Mouse (Mus musculus) limb, embryonic 10.5 days (tissue): ENCODE data around the gene Acad10. TPM values are rescaled to one million over a fixed set of nuclear protein-coding genes. Genes with fewer than 3 reads are reported as not detected.
"Not testable (repeated sequence)": the region's sequence is repeated elsewhere in the genome, so short reads cannot be mapped to it uniquely, and the experiment has no call there.

Source experiments
- DNase-seq: peaks from one replicate; pipeline ENCODE4 v3.0.0-alpha.2; 2017; ENCODE audit warnings: low spot score
- H3K27ac ChIP-seq: fragments of 300-500 bp; sonication (generic); 2 replicates; pipeline ENCODE4 v1.5.1; 2016; ENCODE audit warnings: mild to moderate bottlenecking
- H3K27me3 ChIP-seq: fragments of 300-500 bp; sonication (generic); 2 replicates; pipeline ENCODE4 v1.6.1; 2016; ENCODE audit warnings: low read depth, mild to moderate bottlenecking; ENCODE audit not compliant: poor library complexity, severe bottlenecking
- H3K36me3 ChIP-seq: fragments of 300-500 bp; sonication (generic); 2 replicates; pipeline ENCODE4 v1.6.1; 2016; ENCODE audit warnings: mild to moderate bottlenecking, moderate library complexity
- H3K4me1 ChIP-seq: fragments of 300-500 bp; sonication (generic); 2 replicates; pipeline ENCODE4 v1.6.1; 2016
- H3K4me3 ChIP-seq: fragments of 300-500 bp; sonication (generic); 2 replicates; pipeline ENCODE4 v1.5.1; 2016; ENCODE audit warnings: mild to moderate bottlenecking, moderate library complexity
- H3K9me3 ChIP-seq: fragments of 300-500 bp; sonication (generic); replicated peaks from 2 replicates; pipeline ENCODE4 v1.6.1; 2016; ENCODE audit warnings: mild to moderate bottlenecking
- WGBS: fragments of 180-500 bp; shearing (Covaris S2); methylation state at CpG from one replicate; pipeline ENCODE4 v1.1.7; 2016; 5-methylcytosine and 5-hydroxymethylcytosine counted together
- polyA plus RNA-seq: library from polyadenylated mRNA; unstranded; fragments of >200 nt; fragmentation: Nextera tagmentation; extraction: Ambion mirVana; gene quantifications from 2 replicates; pipeline ENCODE4 v1.2.1, GENCODE M21; 2016

Gene Acad10
- polyA plus RNA-seq, 1 experiment from 2014 or later = 2.0 TPM

GRCm38 (mm10) chr5:121637296-121637695 is 23.0 kb downstream of the Acad10 start:
- no peak overlapping the region for H3K4me3 ChIP-seq
- no peak overlapping the region for H3K27ac ChIP-seq
- 82% methylated on average over 6 of the region's 6 CpGs for WGBS
- H3K27me3 ChIP-seq = no peaks in the 10 kb centered on the region
- H3K36me3 ChIP-seq = no peaks in the 10 kb centered on the region; the same call in 1 of the 2 replicates
- no peaks in the 10 kb centered on the region for H3K9me3 ChIP-seq
- H3K4me1 ChIP-seq = 0 out of 2 replicates have a peak, but pooled peaks cover 3% of the 10 kb centered on the region
- no peak for DNase-seq

DNA sequence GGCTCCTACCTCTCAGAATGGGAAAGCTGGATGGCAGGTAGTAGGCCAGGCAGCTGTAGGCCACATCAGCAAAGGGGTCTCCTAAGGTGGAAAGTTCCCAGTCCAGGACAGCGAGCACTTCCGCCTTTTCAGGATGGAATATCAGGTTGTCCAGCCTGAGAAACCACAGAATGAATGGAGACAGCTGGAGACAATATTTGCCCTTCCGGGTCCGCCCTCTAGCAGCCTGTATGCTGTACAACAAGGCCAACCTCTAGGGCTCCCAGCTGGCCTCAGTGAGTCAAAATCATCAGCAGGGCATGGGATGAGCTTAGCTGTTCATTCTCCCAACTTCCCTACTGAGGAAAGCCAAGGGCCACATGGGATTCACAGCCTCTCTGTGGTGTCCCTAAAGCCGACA is 25.6 kb downstream of the Acad10 start:
- 89% methylated on average over 5 of the region's 5 CpGs for WGBS

DNA sequence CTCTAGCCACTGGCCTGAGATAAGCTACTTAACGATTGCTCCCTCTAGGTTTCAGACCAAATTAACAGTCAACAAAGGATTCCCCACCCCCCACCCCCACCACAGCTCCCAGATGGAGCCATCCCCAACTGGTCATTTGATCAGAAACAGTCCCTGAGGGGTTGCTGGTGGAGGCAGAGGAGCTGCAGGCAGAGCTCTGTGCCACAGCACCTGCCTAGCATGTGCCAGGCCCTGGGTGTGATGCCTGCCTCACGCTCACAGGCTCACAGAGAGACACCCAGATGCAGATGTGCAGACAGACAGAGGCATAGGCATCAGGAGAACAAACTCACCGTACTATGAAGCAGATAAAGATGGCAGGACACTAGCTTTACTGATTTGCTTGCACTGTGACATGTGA is 27.5 kb downstream of the Acad10 start:
- H3K27ac ChIP-seq = no peak overlapping the region
- 0 out of 2 replicates have a peak, but pooled peaks cover 3% of the 10 kb centered on the region for H3K4me1 ChIP-seq
- no peak overlapping the region for H3K4me3 ChIP-seq
- no peaks in the 10 kb centered on the region for H3K9me3 ChIP-seq
- H3K27me3 ChIP-seq = no peaks in the 10 kb centered on the region
- WGBS = 45% methylated on average over 3 of the region's 3 CpGs
- no peaks in the 10 kb centered on the region for H3K36me3 ChIP-seq
- DNase-seq = no peak

More for the DNA sequence above, 25.6 kb downstream of the Acad10 start:
- no peak overlapping the region for H3K27ac ChIP-seq
- H3K36me3 ChIP-seq = no peaks in the 10 kb centered on the region
- no peak overlapping the region for H3K4me3 ChIP-seq
- no peaks in the 10 kb centered on the region for H3K9me3 ChIP-seq
- no peak for DNase-seq
- H3K27me3 ChIP-seq = no peaks in the 10 kb centered on the region
- H3K4me1 ChIP-seq = 0 out of 2 replicates have a peak, but pooled peaks cover 3% of the 10 kb centered on the region

- WGBS = 59% methylated on average over 9 of the region's 9 CpGs
- H3K27ac ChIP-seq, H3K4me3 ChIP-seq, DNase-seq, H3K4me1 ChIP-seq, H3K36me3 ChIP-seq, H3K27me3 ChIP-seq, H3K9me3 ChIP-seq: not testable (repeated sequence)
Measured at GRCm38 (mm10) chr5:121631106-121631647, 29.1 kb downstream of the Acad10 start.

- H3K9me3 ChIP-seq = no peaks in the 10 kb centered on the region
- H3K27ac ChIP-seq = no peak overlapping the region
- no peaks in the 10 kb centered on the region for H3K27me3 ChIP-seq
- DNase-seq = peak; percentile 79
- 0 out of 2 replicates have a peak, but pooled peaks cover 3% of the 10 kb centered on the region for H3K4me1 ChIP-seq
- H3K36me3 ChIP-seq = 0 out of 2 replicates have a peak, but pooled peaks cover 2% of the 10 kb centered on the region
- H3K4me3 ChIP-seq = no peak overlapping the region
- 0% methylated on average over 1 of the region's 1 CpGs for WGBS
Measured at GRCm38 (mm10) chr5:121627871-121628270, 32.4 kb downstream of the Acad10 start.

GRCm38 (mm10) chr5:121623241-121623640 is 37.1 kb downstream of the Acad10 start:
- H3K4me3 ChIP-seq = no peak overlapping the region
- H3K4me1 ChIP-seq = peaks cover 8% of the 10 kb centered on the region
- 0 out of 2 replicates have a peak, but pooled peaks cover 8% of the 10 kb centered on the region for H3K36me3 ChIP-seq
- WGBS = 92% methylated on average over 3 of the region's 3 CpGs
- no peaks in the 10 kb centered on the region for H3K9me3 ChIP-seq
- H3K27ac ChIP-seq = no peak overlapping the region
- no peak for DNase-seq
- H3K27me3 ChIP-seq = no peaks in the 10 kb centered on the region

- no peaks in the 10 kb centered on the region for H3K27me3 ChIP-seq
- H3K9me3 ChIP-seq = no peaks in the 10 kb centered on the region
- DNase-seq = no peak
- H3K4me3 ChIP-seq = no peak overlapping the region
- WGBS = 97% methylated on average over 5 of the region's 5 CpGs
- H3K4me1 ChIP-seq = peaks cover 13% of the 10 kb centered on the region
- H3K27ac ChIP-seq = no peak overlapping the region
- H3K36me3 ChIP-seq = 0 out of 2 replicates have a peak, but pooled peaks cover 8% of the 10 kb centered on the region
Measured at GRCm38 (mm10) chr5:121621102-121621501, 39.2 kb downstream of the Acad10 start.

GRCm38 (mm10) chr5:121618592-121619513 is 41.5 kb downstream of the Acad10 start, which contains the start of gene Acad12:
Acad12 (minus strand) TSS chr5:121618938.
- Histone ChIP-seq H3K36me3 (0 out of 2 replicates have a peak, but pooled peaks cover 8% of the 10 kb centered on the region), H3K4me3 (peak within 1 kb of the TSS; percentile 68), H3K4me1 (peaks cover 13% of the 10 kb centered on the region), H3K27ac (peak within 1 kb of the TSS; percentile 88), H3K9me3 (no peaks in the 10 kb centered on the region), H3K27me3 (no peaks in the 10 kb centered on the region)
- DNase-seq = peak; percentile 97
- WGBS = 1% methylated on average over 58 of the region's 58 CpGs

DNA sequence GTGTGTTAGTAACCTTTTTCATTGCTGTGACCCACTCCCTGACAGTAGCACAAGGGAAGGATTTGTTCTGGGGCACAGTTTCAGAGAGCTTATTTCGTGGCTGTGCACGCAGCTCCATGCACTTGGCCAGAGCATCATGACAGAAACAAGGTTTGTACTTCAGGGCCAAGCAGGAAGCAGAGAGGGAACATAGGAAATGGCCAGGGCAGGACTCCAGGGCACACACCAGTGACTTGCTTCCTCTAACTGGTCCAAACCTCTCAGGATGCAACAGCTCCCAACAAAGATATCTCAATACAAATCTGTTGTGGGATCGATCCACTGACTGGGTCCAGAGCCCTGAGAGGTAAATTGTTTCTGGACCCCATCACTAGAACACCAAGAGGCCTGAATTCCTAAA is 45.4 kb downstream of the Acad10 start:
- H3K27ac ChIP-seq, DNase-seq, H3K27me3 ChIP-seq, H3K4me3 ChIP-seq, H3K36me3 ChIP-seq, H3K9me3 ChIP-seq: not testable (repeated sequence)
- WGBS = 89% methylated on average over 3 of the region's 3 CpGs
- peaks cover 12% of the 10 kb centered on the region for H3K4me1 ChIP-seq

DNA sequence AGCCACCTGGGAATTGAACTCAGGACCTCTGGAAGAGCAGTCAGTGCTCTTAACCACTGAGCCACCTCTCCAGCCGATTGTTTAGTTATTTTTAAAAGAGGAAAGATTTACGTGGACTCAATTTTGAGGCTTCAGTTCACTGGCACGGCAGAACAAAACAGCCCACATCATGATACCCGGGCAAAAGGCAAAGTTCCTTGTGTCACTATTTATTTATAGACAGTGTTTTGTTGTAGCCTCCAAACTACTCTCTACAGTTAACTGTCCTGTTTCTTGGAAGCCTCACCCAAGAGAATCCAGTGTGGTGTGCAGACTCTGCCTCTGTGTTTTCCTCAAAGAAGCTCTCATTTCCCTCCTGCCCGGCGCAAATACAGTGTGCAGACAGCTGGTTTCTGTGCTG is 48.3 kb downstream of the Acad10 start:
- 91% methylated on average over 6 of the region's 6 CpGs for WGBS
- no peaks in the 10 kb centered on the region for H3K9me3 ChIP-seq
- no peak overlapping the region for H3K4me3 ChIP-seq
- no peak for DNase-seq
- no peak overlapping the region for H3K27ac ChIP-seq
- no peaks in the 10 kb centered on the region for H3K36me3 ChIP-seq
- no peaks in the 10 kb centered on the region for H3K27me3 ChIP-seq
- H3K4me1 ChIP-seq = no peaks in the 10 kb centered on the region

DNA sequence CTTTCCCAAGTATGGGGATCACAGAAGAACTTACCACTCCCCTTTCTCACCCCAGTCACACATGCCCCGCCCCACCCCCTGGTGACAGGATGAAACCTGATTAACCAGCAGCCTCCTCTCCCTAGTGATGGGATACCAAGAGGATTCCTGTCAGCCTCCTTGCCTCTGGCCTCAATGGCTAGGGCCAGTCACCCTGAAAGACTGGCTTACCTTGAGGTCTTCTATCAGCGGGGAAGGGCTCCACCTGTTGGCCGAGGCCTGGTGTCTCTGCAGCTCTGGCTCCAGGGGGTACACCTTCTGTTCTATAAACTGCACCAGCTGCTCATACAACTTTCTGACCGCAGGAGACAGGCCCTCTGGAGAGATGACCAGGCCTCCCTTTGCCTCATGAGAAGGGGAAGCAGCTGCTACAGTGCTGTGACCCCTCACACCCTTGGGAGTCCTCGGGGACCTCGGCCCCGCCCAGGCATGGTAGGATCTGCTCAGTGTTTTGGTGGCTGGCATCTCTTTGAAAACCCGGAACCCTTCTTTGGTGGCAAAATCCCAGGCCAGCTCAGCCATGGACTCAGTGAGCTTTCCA is 50.7 kb downstream of the Acad10 start:
- not testable (repeated sequence) for H3K9me3 ChIP-seq, H3K27me3 ChIP-seq, DNase-seq, H3K4me3 ChIP-seq, H3K27ac ChIP-seq, H3K4me1 ChIP-seq, H3K36me3 ChIP-seq
- 52% methylated on average over 8 of the region's 8 CpGs for WGBS

- no peaks in the 10 kb centered on the region for H3K4me1 ChIP-seq
- no peak overlapping the region for H3K27ac ChIP-seq
- H3K4me3 ChIP-seq = no peak overlapping the region
- no peaks in the 10 kb centered on the region for H3K36me3 ChIP-seq
- 0 out of 2 replicates have a peak, but pooled peaks cover 4% of the 10 kb centered on the region for H3K27me3 ChIP-seq
- H3K9me3 ChIP-seq = no peaks in the 10 kb centered on the region
- WGBS = 4% methylated on average over 2 of the region's 2 CpGs
- DNase-seq = peak; percentile 87
Measured at GRCm38 (mm10) chr5:121606151-121606550, 54.2 kb downstream of the Acad10 start.

DNA sequence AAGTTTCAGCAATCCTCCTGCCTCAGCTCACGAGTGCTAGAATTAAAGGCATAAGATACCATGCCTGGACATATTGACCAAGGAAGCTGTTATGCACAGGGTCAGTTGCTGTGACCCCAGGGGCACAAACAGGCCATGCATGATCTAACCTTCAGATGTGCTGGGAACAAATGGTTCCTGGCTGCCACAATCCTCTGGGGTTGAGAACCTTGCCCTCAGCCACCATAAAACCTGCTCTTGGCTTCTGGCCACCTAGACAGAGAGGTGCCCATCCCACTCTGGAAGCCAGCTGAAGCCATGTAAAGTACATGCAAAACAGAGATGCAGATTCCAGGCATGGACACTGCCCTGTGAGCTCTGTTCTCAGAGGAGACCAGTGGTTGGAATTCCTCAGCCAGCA is 56.5 kb downstream of the Acad10 start:
- WGBS = 84% methylated on average over 1 of the region's 1 CpGs

More for the DNA sequence above, 56.5 kb downstream of the Acad10 start:
- not testable (repeated sequence) for H3K9me3 ChIP-seq, H3K4me3 ChIP-seq, H3K27ac ChIP-seq, H3K4me1 ChIP-seq, H3K36me3 ChIP-seq, DNase-seq
- 0 out of 2 replicates have a peak, but pooled peaks cover 11% of the 10 kb centered on the region for H3K27me3 ChIP-seq
